Mouse (Mus musculus) embryonic facial prominence, embryonic 12.5 days (tissue): ENCODE measurements at regions not wholly inside any gene's neighbourhood (a gene's known extent, or its start where the extent isn't known, plus 50 kb on each side); places are given as distances from the start of the nearest gene placed in this dataset.

Experiments
- ATAC-seq: fragments of 200-750 bp; cut with Nextera tagmentation; 2 replicates; pipeline ENCODE4 v1.8.0; 2017; ENCODE audit not compliant: insufficient number of reproducible peaks, insufficient read depth, low FRiP score, low TSS enrichment
- H3K27ac ChIP-seq: fragments of 300-500 bp; sonication (generic); 2 replicates; pipeline ENCODE4 v1.5.1; 2016; ENCODE audit warnings: mild to moderate bottlenecking
- H3K27me3 ChIP-seq: fragments of 300-500 bp; sonication (generic); 2 replicates; pipeline ENCODE4 v1.6.1; 2016; ENCODE audit warnings: mild to moderate bottlenecking, moderate library complexity
- H3K36me3 ChIP-seq: fragments of 300-500 bp; sonication (generic); 2 replicates; pipeline ENCODE4 v1.6.1; 2016; ENCODE audit warnings: mild to moderate bottlenecking
- H3K4me1 ChIP-seq: fragments of 300-500 bp; sonication (generic); 2 replicates; pipeline ENCODE4 v1.6.1; 2016
- H3K4me2 ChIP-seq: fragments of 300-500 bp; sonication (generic); replicated peaks from 2 replicates; pipeline ENCODE4 v1.6.1; 2016; ENCODE audit warnings: mild to moderate bottlenecking, moderate library complexity
- H3K4me3 ChIP-seq: fragments of 300-500 bp; sonication (generic); 2 replicates; pipeline ENCODE4 v1.5.1; 2016; ENCODE audit warnings: mild to moderate bottlenecking
- H3K9ac ChIP-seq: fragments of 300-500 bp; sonication (generic); 2 replicates; pipeline ENCODE4 v1.6.1; 2016; ENCODE audit warnings: mild to moderate bottlenecking, moderate library complexity
- H3K9me3 ChIP-seq: fragments of 300-500 bp; sonication (generic); 2 replicates; pipeline ENCODE4 v1.6.1; 2016; ENCODE audit warnings: mild to moderate bottlenecking, moderate library complexity
- WGBS: fragments of 180-500 bp; shearing (Covaris S2); methylation state at CpG from one replicate; pipeline ENCODE4 v1.1.7; 2016; 5-methylcytosine and 5-hydroxymethylcytosine counted together

DNA sequence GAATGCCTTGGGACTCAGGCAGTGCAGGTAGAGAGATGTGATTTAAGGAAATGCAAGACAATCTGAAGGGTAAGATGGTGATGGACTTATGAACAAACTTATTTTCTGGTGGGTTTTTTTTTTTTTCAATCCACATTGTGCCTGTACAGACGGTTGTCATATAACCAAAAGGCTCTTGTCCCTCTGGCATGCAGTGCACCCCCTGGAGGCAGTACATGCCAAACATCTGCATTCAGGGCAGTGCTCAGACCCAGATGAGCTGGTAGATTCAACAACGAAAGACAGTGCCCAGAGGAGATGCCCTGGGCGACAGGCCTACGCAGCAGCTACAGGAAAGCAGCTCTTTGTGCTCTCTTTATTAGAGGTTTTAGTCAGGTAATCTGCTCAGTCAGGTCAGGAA, 149.5 kb upstream of the Masp1 start:
- Histone ChIP-seq H3K27ac (no peak overlapping the region), H3K4me3 (no peak overlapping the region), H3K27me3 (no peaks in the 10 kb centered on the region), H3K4me1 (no peaks in the 10 kb centered on the region), H3K4me2 (no peak overlapping the region), H3K36me3 (no peaks in the 10 kb centered on the region), H3K9ac (no peak overlapping the region), H3K9me3 (no peaks in the 10 kb centered on the region)
- 62% methylated on average over 4 of the region's 4 CpGs for WGBS
- ATAC-seq = no peak

DNA sequence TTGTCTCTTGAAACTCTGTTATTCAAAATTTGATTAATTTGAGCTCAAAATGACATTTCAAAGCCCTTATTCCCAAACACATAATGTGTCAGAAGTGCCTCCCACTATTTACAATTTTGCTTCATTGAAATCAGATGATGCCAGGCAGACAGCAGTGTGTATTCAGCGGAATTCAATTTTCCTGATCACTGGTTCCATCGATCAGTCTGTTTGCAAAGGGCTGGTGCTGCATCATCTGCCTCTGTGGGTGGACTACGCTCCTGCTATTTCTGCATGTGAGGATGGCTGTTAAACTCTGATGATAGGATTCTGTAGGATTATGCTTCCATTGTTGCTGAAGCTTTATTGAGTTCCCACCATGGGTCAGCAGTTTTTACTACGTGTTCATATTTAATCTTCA, 149.0 kb upstream of the Masp1 start:
- Histone ChIP-seq H3K4me3 (no peak overlapping the region), H3K27ac (no peak overlapping the region), H3K4me2 (no peak overlapping the region), H3K9ac (no peak overlapping the region), H3K9me3 (no peaks in the 10 kb centered on the region), H3K27me3 (no peaks in the 10 kb centered on the region), H3K36me3 (no peaks in the 10 kb centered on the region), H3K4me1 (no peaks in the 10 kb centered on the region)
- WGBS = 90% methylated on average over 4 of the region's 4 CpGs
- no peak for ATAC-seq
